Mouse (Mus musculus): Measurements from ENCODE around the gene Tspan31. TPM values are rescaled to one million over a fixed set of nuclear protein-coding genes. Genes with fewer than 3 reads are reported as not detected.

Gene Tspan31
- polyA plus RNA-seq, 2 experiments: 58.3 to 124 TPM

DNA sequence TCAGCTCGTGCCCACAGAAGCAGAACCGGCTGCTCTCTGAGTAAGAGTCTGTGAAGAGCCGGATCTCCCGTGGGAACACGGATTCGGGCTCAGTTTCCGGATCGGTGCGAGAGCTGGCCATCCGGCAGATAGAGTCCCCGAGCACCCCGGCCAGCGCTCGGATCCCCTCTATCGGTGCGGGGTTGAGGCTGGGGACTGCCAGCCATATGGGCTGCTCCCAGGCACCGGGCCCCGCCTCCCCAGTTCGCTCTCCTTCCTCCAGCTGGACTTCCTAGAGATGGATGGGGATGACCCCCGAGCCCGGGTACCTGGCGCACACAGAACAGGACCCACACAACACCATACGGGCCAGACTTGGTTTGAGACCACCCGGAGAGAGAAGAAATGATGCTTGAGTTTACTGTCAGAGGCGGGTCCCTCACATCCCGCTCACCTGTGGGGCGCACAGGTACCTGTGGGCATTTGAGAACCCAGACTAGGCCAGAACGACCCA is 28.7 kb downstream of the Tspan31 start, which contains the start of the genes Mettl1 and Eef1akmt3:
Gene Mettl1 (plus strand): TSS at position 141 of the 493 bp plus-strand sequence.
Gene Eef1akmt3 (minus strand): TSS at position 240 of the 493 bp plus-strand sequence.
- peak within 1 kb of the TSS; percentile 76 for H3K9ac ChIP-seq (ENCODE audit: low read depth, low read length, severe bottlenecking)
- peaks cover 22% of the 10 kb centered on the region for H3K36me3 ChIP-seq (ENCODE audit: control insufficient read depth, insufficient read depth, low read length)
- H3K4me3 ChIP-seq (replicated peaks; ENCODE audit: low read length): peak within 1 kb of the TSS; percentile 87
- H3K4me2 ChIP-seq (replicated peaks; ENCODE audit: low read depth, low read length, severe bottlenecking): peak within 1 kb of the TSS; percentile 94
- H3K9me3 ChIP-seq (ENCODE audit: control insufficient read depth, low read length): no peaks in the 10 kb centered on the region
- DNase-seq (ENCODE audit: low spot score): no peak
- H3K27me3 ChIP-seq (ENCODE audit: control insufficient read depth, insufficient read depth, low read length): no peaks in the 10 kb centered on the region
- WGBS: under 1% methylated on average over 27 of the region's 28 CpGs
- H3K27ac ChIP-seq (replicated peaks; ENCODE audit: low read depth, low read length): peak within 1 kb of the TSS; percentile 81
- peaks cover 12% of the 10 kb centered on the region for H3K4me1 ChIP-seq (ENCODE audit: control insufficient read depth, insufficient read depth, low read length)
- ATAC-seq (ENCODE audit: low FRiP score, low read depth): peak; percentile 42
- TF ChIP-seq POLR2A (IDR thresholded peaks at IDR 0.05; ENCODE audit: borderline replicate concordance, extremely low read depth, insufficient read depth, insufficient read length): no peak

DNA sequence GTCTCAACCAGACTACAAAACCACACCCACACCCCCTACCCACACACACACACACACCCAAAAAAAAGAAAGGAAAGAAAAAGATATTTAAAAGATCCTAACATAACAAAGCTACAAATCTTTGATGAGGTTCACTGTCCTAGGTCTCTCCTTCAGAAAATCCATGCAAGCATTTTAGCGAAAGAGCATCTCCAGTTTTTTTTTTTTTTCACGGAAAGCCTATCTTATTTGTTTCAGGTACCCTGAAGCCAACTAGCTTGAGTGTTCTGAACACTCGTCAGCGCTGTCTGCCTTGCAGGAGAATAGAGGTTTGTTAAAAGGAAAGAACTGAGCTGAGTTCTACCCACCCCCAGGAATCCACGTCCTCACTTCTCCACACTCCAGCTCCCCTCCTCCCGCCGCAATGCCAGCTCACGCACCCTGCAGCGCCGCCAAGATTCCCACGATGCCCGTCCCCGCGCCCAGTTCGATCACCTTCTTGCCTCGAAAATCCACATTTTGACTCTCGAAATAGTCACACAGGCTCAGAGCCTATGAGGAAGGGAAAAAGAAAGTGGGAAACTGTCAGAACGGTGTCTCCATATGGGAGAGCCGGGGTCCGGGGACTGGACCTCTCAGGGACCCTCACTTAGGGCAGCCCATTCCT is 29.4 kb downstream of the Tspan31 start:
- no peak for DNase-seq (ENCODE audit: low spot score)
- no peak for TF ChIP-seq POLR2A (IDR thresholded peaks at IDR 0.05; ENCODE audit: borderline replicate concordance, extremely low read depth, insufficient read depth, insufficient read length)
- under 1% methylated on average over 20 of the region's 20 CpGs for WGBS
- Histone ChIP-seq H3K9me3 (ENCODE audit: control insufficient read depth, low read length) (no peaks in the 10 kb centered on the region), H3K27ac (replicated peaks; ENCODE audit: low read depth, low read length) (peak overlapping the region; percentile 81), H3K27me3 (ENCODE audit: control insufficient read depth, insufficient read depth, low read length) (no peaks in the 10 kb centered on the region), H3K4me3 (replicated peaks; ENCODE audit: low read length) (peak overlapping the region; percentile 87), H3K36me3 (ENCODE audit: control insufficient read depth, insufficient read depth, low read length) (peaks cover 19% of the 10 kb centered on the region), H3K9ac (ENCODE audit: low read depth, low read length, severe bottlenecking) (peak overlapping the region; percentile 76), H3K4me1 (ENCODE audit: control insufficient read depth, insufficient read depth, low read length) (peaks cover 12% of the 10 kb centered on the region), H3K4me2 (replicated peaks; ENCODE audit: low read depth, low read length, severe bottlenecking) (peak overlapping the region; percentile 94)
- ATAC-seq (ENCODE audit: low FRiP score, low read depth): 0 out of 2 replicates have a peak, but pooled peaks have one; percentile 2

DNA sequence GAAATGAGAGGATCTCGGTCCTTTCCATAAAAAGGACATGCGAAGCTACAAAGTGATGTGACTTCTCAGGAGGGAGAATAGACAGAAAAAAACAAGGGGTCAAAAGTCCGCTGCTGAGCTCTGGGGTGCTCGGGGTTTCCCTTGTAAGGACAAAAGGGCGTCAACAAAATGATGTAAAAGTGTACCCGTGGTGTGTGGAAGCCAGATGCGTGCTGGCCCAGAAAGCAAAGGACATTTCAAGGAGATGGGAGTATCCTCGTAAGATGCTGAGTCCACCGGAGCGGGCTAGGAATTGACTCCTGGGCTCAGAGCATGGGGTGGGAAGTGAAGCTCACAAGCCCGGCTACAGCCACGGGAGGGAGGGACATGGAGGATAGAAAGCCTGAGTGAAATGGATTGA is 32.4 kb downstream of the Tspan31 start:
- Histone ChIP-seq H3K27me3 (ENCODE audit: control insufficient read depth, insufficient read depth, low read length) (no peaks in the 10 kb centered on the region), H3K9ac (ENCODE audit: low read depth, low read length, severe bottlenecking) (no peak overlapping the region), H3K4me1 (ENCODE audit: control insufficient read depth, insufficient read depth, low read length) (peaks cover 10% of the 10 kb centered on the region; the same call in 1 of the 2 replicates), H3K4me3 (replicated peaks; ENCODE audit: low read length) (no peak overlapping the region), H3K27ac (replicated peaks; ENCODE audit: low read depth, low read length) (no peak overlapping the region), H3K4me2 (replicated peaks; ENCODE audit: low read depth, low read length, severe bottlenecking) (no peak overlapping the region), H3K36me3 (ENCODE audit: control insufficient read depth, insufficient read depth, low read length) (no peaks in the 10 kb centered on the region), H3K9me3 (ENCODE audit: control insufficient read depth, low read length) (no peaks in the 10 kb centered on the region)
- no peak for DNase-seq (ENCODE audit: low spot score)
- ATAC-seq (ENCODE audit: low FRiP score, low read depth): no peak
- no peak for TF ChIP-seq POLR2A (IDR thresholded peaks at IDR 0.05; ENCODE audit: borderline replicate concordance, extremely low read depth, insufficient read depth, insufficient read length)
- 77% methylated on average over 12 of the region's 12 CpGs for WGBS

DNA sequence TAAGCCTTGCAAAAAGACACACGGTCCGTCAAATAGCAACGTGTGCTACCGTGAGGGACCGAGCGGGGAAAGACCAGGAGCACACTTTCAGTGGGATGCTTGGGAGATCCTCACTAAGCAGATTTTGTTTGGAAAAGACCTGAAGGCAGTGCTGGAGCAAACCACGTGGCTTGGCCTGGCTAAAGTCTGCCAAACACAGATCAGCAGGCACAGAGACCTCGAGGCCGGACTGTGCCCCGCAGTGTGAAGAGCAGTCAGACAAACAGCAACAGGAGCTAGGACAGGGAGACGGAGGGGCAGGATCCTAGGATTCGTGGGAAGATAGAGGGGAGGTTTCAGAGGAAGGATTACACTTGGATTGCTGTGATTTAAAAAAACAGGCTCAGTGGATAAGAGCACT is 33.8 kb downstream of the Tspan31 start:
- Histone ChIP-seq H3K9me3 (ENCODE audit: control insufficient read depth, low read length) (no peaks in the 10 kb centered on the region), H3K27me3 (ENCODE audit: control insufficient read depth, insufficient read depth, low read length) (no peaks in the 10 kb centered on the region), H3K4me2 (replicated peaks; ENCODE audit: low read depth, low read length, severe bottlenecking) (no peak overlapping the region), H3K27ac (replicated peaks; ENCODE audit: low read depth, low read length) (no peak overlapping the region), H3K9ac (ENCODE audit: low read depth, low read length, severe bottlenecking) (no peak overlapping the region), H3K4me1 (ENCODE audit: control insufficient read depth, insufficient read depth, low read length) (0 out of 2 replicates have a peak, but pooled peaks cover 5% of the 10 kb centered on the region), H3K4me3 (replicated peaks; ENCODE audit: low read length) (no peak overlapping the region), H3K36me3 (ENCODE audit: control insufficient read depth, insufficient read depth, low read length) (no peaks in the 10 kb centered on the region)
- DNase-seq (ENCODE audit: low spot score): no peak
- no peak for ATAC-seq (ENCODE audit: low FRiP score, low read depth)
- no peak for TF ChIP-seq POLR2A (IDR thresholded peaks at IDR 0.05; ENCODE audit: borderline replicate concordance, extremely low read depth, insufficient read depth, insufficient read length)
- 82% methylated on average over 12 of the region's 12 CpGs for WGBS

DNA sequence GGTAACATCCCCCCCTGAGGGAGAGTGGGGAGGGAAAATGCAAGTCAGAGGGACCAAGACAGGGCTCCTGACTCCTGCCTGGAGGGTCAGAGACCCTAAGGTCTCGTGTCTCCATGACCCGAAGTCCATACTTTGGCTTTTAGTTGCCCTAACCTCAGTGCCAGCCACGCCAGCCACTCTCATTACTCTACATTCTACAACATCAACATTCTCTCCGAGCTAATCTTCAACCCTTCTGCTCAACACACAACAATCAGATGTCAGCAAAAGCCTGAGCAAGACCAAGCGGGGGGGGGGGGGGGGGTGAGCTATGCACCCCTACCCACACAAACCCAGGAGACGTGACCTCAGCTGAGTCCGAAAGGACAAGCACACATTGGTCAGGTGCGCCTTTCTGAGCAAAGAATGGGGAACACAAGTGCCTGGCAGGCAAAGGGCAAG is 36.7 kb downstream of the Tspan31 start:
- Histone ChIP-seq H3K36me3 (ENCODE audit: control insufficient read depth, insufficient read depth, low read length) (peaks cover 10% of the 10 kb centered on the region), H3K27me3 (ENCODE audit: control insufficient read depth, insufficient read depth, low read length) (no peaks in the 10 kb centered on the region), H3K4me2 (replicated peaks; ENCODE audit: low read depth, low read length, severe bottlenecking) (no peak overlapping the region), H3K4me3 (replicated peaks; ENCODE audit: low read length) (no peak overlapping the region), H3K4me1 (ENCODE audit: control insufficient read depth, insufficient read depth, low read length) (peaks cover 4% of the 10 kb centered on the region; the same call in 1 of the 2 replicates), H3K27ac (replicated peaks; ENCODE audit: low read depth, low read length) (no peak overlapping the region), H3K9ac (ENCODE audit: low read depth, low read length, severe bottlenecking) (no peak overlapping the region), H3K9me3 (ENCODE audit: control insufficient read depth, low read length) (no peaks in the 10 kb centered on the region)
- ATAC-seq (ENCODE audit: low FRiP score, low read depth): no peak
- no peak for TF ChIP-seq POLR2A (IDR thresholded peaks at IDR 0.05; ENCODE audit: borderline replicate concordance, extremely low read depth, insufficient read depth, insufficient read length)
- no peak for DNase-seq (ENCODE audit: low spot score)
- WGBS: 83% methylated on average over 8 of the region's 8 CpGs

All from limb, embryonic 14.5 days (tissue).